Mouse (Mus musculus) liver, adult 2 months (tissue): ENCODE data around the gene Idh2. TPM values are rescaled to one million over a fixed set of nuclear protein-coding genes. Genes with fewer than 3 reads are reported as not detected.
A peak's percentile ranks its signal among the peaks of the same experiment; 100 is the strongest.

ENCODE experiments used
- DNase-seq: peaks from one replicate; pipeline ENCODE4 v3.0.0-alpha.2; 2011; ENCODE audit warnings: low read depth, low spot score; ENCODE audit errors: extremely low read depth
- H3K27ac ChIP-seq: fragments of 200-500 bp; replicated peaks from 2 replicates; pipeline ENCODE4 v1.5.1; 2012; ENCODE audit warnings: low read depth, mild to moderate bottlenecking, control low read depth, inconsistent platforms, low read length; ENCODE audit not compliant: insufficient read depth
- H3K27me3 ChIP-seq: fragments of 200-500 bp; 2 replicates; pipeline ENCODE4 v1.6.1; 2012; ENCODE audit warnings: mild to moderate bottlenecking, moderate library complexity, low read length, inconsistent platforms; ENCODE audit not compliant: control insufficient read depth, insufficient read depth
- H3K36me3 ChIP-seq: fragments of 200-500 bp; 2 replicates; pipeline ENCODE4 v1.6.1; 2012; ENCODE audit warnings: low read length, inconsistent platforms; ENCODE audit not compliant: control insufficient read depth, insufficient read depth
- H3K4me1 ChIP-seq: fragments of 200-500 bp; 2 replicates; pipeline ENCODE4 v1.6.1; 2011; ENCODE audit warnings: low read length; ENCODE audit not compliant: control insufficient read depth, insufficient read depth
- H3K4me3 ChIP-seq: fragments of 200-500 bp; 2 replicates; pipeline ENCODE4 v1.5.1; 2011; ENCODE audit warnings: low read depth, mild to moderate bottlenecking, control low read depth, low read length, moderate library complexity; ENCODE audit not compliant: insufficient read depth
- H3K79me2 ChIP-seq: fragments of 200-500 bp; 2 replicates; pipeline ENCODE4 v1.6.1; 2012; ENCODE audit warnings: inconsistent platforms, mild to moderate bottlenecking, low read length, moderate library complexity; ENCODE audit not compliant: control insufficient read depth, insufficient read depth
- H3K9ac ChIP-seq: fragments of 200-500 bp; 2 replicates; pipeline ENCODE4 v1.6.1; 2012; ENCODE audit warnings: low read depth, mild to moderate bottlenecking, control low read depth, inconsistent platforms, low read length
- CTCF ChIP-seq: fragments of 200-500 bp; IDR thresholded peaks from 2 replicates; pipeline ENCODE4 v1.5.1; 2011; ENCODE audit warnings: low read depth, low read length, control low read depth
- POLR2A ChIP-seq: fragments of 200-500 bp; IDR thresholded peaks from 2 replicates; pipeline ENCODE4 v1.6.1; 2011; ENCODE audit warnings: low read length, control low read depth; ENCODE audit not compliant: insufficient read depth; ENCODE audit errors: extremely low read depth
- WGBS: fragments of 180-500 bp; shearing (Covaris S2); methylation state at CpG from one replicate; pipeline ENCODE4 v1.1.7; 2018; 5-methylcytosine and 5-hydroxymethylcytosine counted together
- polyA plus RNA-seq: library from polyadenylated mRNA; depleted of rRNA; stranded (reverse); fragments of >200 nt; gene quantifications from 2 replicates; pipeline ENCODE4 v1.2.3, GENCODE M21; 2012
- total RNA-seq: library from RNA; depleted of rRNA; stranded (reverse); fragments of >200 nt; gene quantifications from 2 replicates; pipeline ENCODE4 v1.2.3, GENCODE M21; 2014

Gene Idh2
- total and polyA plus RNA-seq, 2 experiments = 163 to 177 TPM

- no peak overlapping the region for H3K4me3 ChIP-seq
- H3K27ac ChIP-seq = no peak overlapping the region
- 63% methylated on average over 22 of the region's 22 CpGs for WGBS
- H3K79me2 ChIP-seq = no peaks in the 10 kb centered on the region
- TF ChIP-seq CTCF (no peak), POLR2A (no peak)
- H3K27me3 ChIP-seq = no peaks in the 10 kb centered on the region
- H3K4me1 ChIP-seq = no peaks in the 10 kb centered on the region
- H3K36me3 ChIP-seq = no peaks in the 10 kb centered on the region
- DNase-seq = peak; percentile 34
- H3K9ac ChIP-seq = no peak overlapping the region
Measured at GRCm38 (mm10) chr7:80143331-80144273, 28.4 kb upstream of the Idh2 start.

- DNase-seq = peak; percentile 33
- 26% methylated on average over 9 of the region's 9 CpGs for WGBS
- Histone ChIP-seq H3K27me3 (no peaks in the 10 kb centered on the region), H3K36me3 (no peaks in the 10 kb centered on the region), H3K79me2 (no peaks in the 10 kb centered on the region), H3K4me1 (peaks cover 1% of the 10 kb centered on the region; the same call in 1 of the 2 replicates), H3K9ac (no peak overlapping the region), H3K27ac (no peak overlapping the region), H3K4me3 (no peak overlapping the region)
- TF ChIP-seq POLR2A (no peak), CTCF (peak; percentile 91)
Measured at GRCm38 (mm10) chr7:80140815-80141214, 25.6 kb upstream of the Idh2 start.

- 22% methylated on average over 1 of the region's 1 CpGs for WGBS
- no peaks in the 10 kb centered on the region for H3K79me2 ChIP-seq
- TF ChIP-seq CTCF = no peak
Measured at GRCm38 (mm10) chr7:80138375-80138774, 23.2 kb upstream of the Idh2 start.

GRCm38 (mm10) chr7:80135173-80135532, 20.0 kb upstream of the Idh2 start:
- H3K27me3 ChIP-seq = no peaks in the 10 kb centered on the region
- no peak for DNase-seq
- WGBS = 64% methylated on average over 1 of the region's 1 CpGs
- no peak overlapping the region for H3K27ac ChIP-seq
- no peak overlapping the region for H3K9ac ChIP-seq
- no peak overlapping the region for H3K4me3 ChIP-seq
- H3K4me1 ChIP-seq = peaks cover 17% of the 10 kb centered on the region
- no peaks in the 10 kb centered on the region for H3K36me3 ChIP-seq
- no peaks in the 10 kb centered on the region for H3K79me2 ChIP-seq
- no peak for TF ChIP-seq CTCF
- no peak for TF ChIP-seq POLR2A

More at GRCm38 (mm10) chr7:80138375-80138774, 23.2 kb upstream of the Idh2 start:
- DNase-seq = peak; percentile 92
- Histone ChIP-seq H3K4me1 (peaks cover 13% of the 10 kb centered on the region), H3K36me3 (no peaks in the 10 kb centered on the region), H3K9ac (no peak overlapping the region), H3K4me3 (no peak overlapping the region), H3K27me3 (no peaks in the 10 kb centered on the region), H3K27ac (no peak overlapping the region)

- peak overlapping the region; percentile 23; the same call in 1 of the 2 replicates for H3K9ac ChIP-seq
- H3K27ac ChIP-seq = peak overlapping the region; percentile 35
- WGBS = 13% methylated on average over 8 of the region's 8 CpGs
- no peaks in the 10 kb centered on the region for H3K36me3 ChIP-seq
- H3K4me3 ChIP-seq = no peak overlapping the region
- TF ChIP-seq CTCF (no peak), POLR2A (no peak)
- H3K27me3 ChIP-seq = no peaks in the 10 kb centered on the region
- H3K79me2 ChIP-seq = no peaks in the 10 kb centered on the region
- peaks cover 21% of the 10 kb centered on the region for H3K4me1 ChIP-seq
- DNase-seq = peak; percentile 82
Measured at GRCm38 (mm10) chr7:80134454-80135172, 19.4 kb upstream of the Idh2 start.
